Mouse (Mus musculus) intestine, postnatal 0 days (tissue): ENCODE results near the gene Mapkbp1. TPM values are rescaled to one million over a fixed set of nuclear protein-coding genes. Genes with fewer than 3 reads are reported as not detected.

Source experiments
- ATAC-seq: fragments of 200-750 bp; cut with Nextera tagmentation; 2 replicates; pipeline ENCODE4 v1.8.0; 2017; ENCODE audit warnings: mild to moderate bottlenecking, moderate TSS enrichment, moderate library complexity
- H3K27ac ChIP-seq: fragments of 300-500 bp; sonication (generic); 2 replicates; pipeline ENCODE4 v1.5.1; 2014; ENCODE audit warnings: mild to moderate bottlenecking, low read depth, low read length, moderate library complexity
- H3K27me3 ChIP-seq: fragments of 300-500 bp; sonication (generic); replicated peaks from 2 replicates; pipeline ENCODE4 v1.6.1; 2014; ENCODE audit warnings: low read length, mixed read lengths; ENCODE audit not compliant: control insufficient read depth, insufficient read depth
- H3K36me3 ChIP-seq: fragments of 300-500 bp; sonication (generic); 2 replicates; pipeline ENCODE4 v1.6.1; 2014; ENCODE audit warnings: mild to moderate bottlenecking, moderate library complexity; ENCODE audit not compliant: control insufficient read depth, insufficient read depth
- H3K4me1 ChIP-seq: fragments of 300-500 bp; sonication (generic); replicated peaks from 2 replicates; pipeline ENCODE4 v1.6.1; 2014; ENCODE audit warnings: antibody characterized with exemption, low read length, mixed read lengths; ENCODE audit not compliant: control insufficient read depth, insufficient read depth
- H3K4me2 ChIP-seq: fragments of 300-500 bp; sonication (generic); replicated peaks from 2 replicates; pipeline ENCODE4 v1.6.1; 2014; ENCODE audit warnings: low read depth, mild to moderate bottlenecking, moderate library complexity
- H3K4me3 ChIP-seq: fragments of 300-500 bp; sonication (generic); 2 replicates; pipeline ENCODE4 v1.5.1; 2014; ENCODE audit warnings: low read depth, low read length
- H3K9ac ChIP-seq: fragments of 300-500 bp; sonication (generic); 2 replicates; pipeline ENCODE4 v1.6.1; 2014; ENCODE audit warnings: mild to moderate bottlenecking, low read depth, low read length
- H3K9me3 ChIP-seq: fragments of 300-500 bp; sonication (generic); 2 replicates; pipeline ENCODE4 v1.6.1; 2016; ENCODE audit warnings: mixed run types; ENCODE audit not compliant: control insufficient read depth
- CTCF ChIP-seq: sonication (generic); IDR thresholded peaks from 2 replicates; pipeline ENCODE4 v1.5.1; 2016; ENCODE audit warnings: low read depth, mild to moderate bottlenecking, control low read depth, antibody characterized with exemption, moderate library complexity
- WGBS: fragments of 180-500 bp; shearing (Covaris S2); extraction: QIAGEN DNeasy Blood & Tissue Kit; methylation state at CpG from one replicate; pipeline ENCODE4 v1.1.7; 2014; 5-methylcytosine and 5-hydroxymethylcytosine counted together
- polyA plus RNA-seq: library from polyadenylated mRNA; unstranded; fragments of >200 nt; fragmentation: Nextera tagmentation; extraction: Ambion mirVana; gene quantifications from 2 replicates; pipeline ENCODE4 v1.2.1, GENCODE M21; 2015

Mapkbp1 gene
- polyA plus RNA-seq, 1 experiment from 2014 or later: 1.5 TPM

- Histone ChIP-seq H3K4me3 (no peak overlapping the region), H3K27ac (no peak overlapping the region), H3K9me3 (no peaks in the 10 kb centered on the region), H3K9ac (no peak overlapping the region), H3K36me3 (0 out of 2 replicates have a peak, but pooled peaks cover 5% of the 10 kb centered on the region), H3K27me3 (no peaks in the 10 kb centered on the region), H3K4me1 (peaks cover 5% of the 10 kb centered on the region; the same call in 1 of the 2 replicates), H3K4me2 (no peak overlapping the region)
- ATAC-seq: no peak
- 74% methylated on average over 4 of the region's 4 CpGs for WGBS
- TF ChIP-seq CTCF: no peak
These were observed 29.5 kb downstream of the Mapkbp1 start for GRCm38 (mm10) chr2:120001956-120002355.

GRCm38 (mm10) chr2:120003970-120004369, 31.5 kb downstream of the Mapkbp1 start:
- no peak for TF ChIP-seq CTCF
- no peaks in the 10 kb centered on the region for H3K9me3 ChIP-seq
- H3K27ac ChIP-seq: no peak overlapping the region
- H3K36me3 ChIP-seq: 0 out of 2 replicates have a peak, but pooled peaks cover 5% of the 10 kb centered on the region
- H3K9ac ChIP-seq: no peak overlapping the region
- no peak overlapping the region for H3K4me2 ChIP-seq
- no peak overlapping the region for H3K4me3 ChIP-seq
- no peak for ATAC-seq
- 89% methylated on average over 2 of the region's 2 CpGs for WGBS
- no peaks in the 10 kb centered on the region for H3K27me3 ChIP-seq
- H3K4me1 ChIP-seq: no peaks in the 10 kb centered on the region

DNA sequence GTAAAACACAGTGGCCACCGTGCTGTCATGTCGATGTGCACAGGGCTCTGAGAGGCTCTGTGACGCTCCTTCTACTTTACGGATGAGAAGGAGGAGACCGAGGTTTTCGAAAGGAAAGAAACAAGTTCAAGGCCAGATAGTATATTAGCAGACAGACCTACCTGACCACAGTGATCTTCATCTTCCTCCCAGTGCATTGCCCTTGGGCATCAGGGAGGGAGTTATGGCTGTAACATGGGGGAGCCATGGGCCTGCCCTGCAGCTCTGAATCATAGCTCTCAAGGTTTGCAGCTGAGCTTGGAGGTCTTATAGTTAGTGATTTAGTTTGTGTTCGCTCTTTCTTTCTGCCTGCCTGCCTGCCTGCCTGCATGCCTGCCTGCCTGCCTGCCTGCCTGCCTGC, 34.2 kb downstream of the Mapkbp1 start:
- 91% methylated on average over 7 of the region's 7 CpGs for WGBS
- H3K27me3 ChIP-seq: no peaks in the 10 kb centered on the region
- no peak for TF ChIP-seq CTCF

DNA sequence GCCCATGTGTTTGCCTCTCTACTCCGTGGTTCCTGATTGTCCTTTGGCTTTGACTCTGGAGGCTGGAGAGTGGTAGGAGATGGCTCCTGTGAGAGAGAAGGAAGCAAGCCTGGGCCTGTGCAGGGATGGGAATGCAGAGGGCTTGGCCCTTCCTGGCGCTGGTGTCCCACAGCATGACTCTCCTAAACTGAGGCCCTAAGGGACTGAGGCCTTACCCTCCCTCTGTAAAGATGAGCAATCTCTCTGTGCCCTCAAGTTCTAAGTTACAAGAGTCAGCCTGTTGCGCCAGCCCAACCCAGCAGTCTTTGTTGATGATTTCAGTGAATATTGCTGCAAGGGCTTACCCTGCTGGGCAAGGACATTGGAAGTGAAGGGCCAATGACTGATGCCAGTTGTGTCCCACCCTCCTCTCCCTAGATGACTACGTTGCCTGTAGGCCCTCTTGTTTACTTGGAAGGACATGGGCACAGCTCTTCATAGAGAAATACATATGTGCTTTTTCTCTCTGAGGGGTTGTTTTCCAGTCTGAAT, 35.2 kb downstream of the Mapkbp1 start:
- no peak overlapping the region for H3K27ac ChIP-seq
- H3K9ac ChIP-seq: no peak overlapping the region
- no peaks in the 10 kb centered on the region for H3K27me3 ChIP-seq
- H3K9me3 ChIP-seq: no peaks in the 10 kb centered on the region
- peaks cover 5% of the 10 kb centered on the region; the same call in 1 of the 2 replicates for H3K36me3 ChIP-seq
- no peaks in the 10 kb centered on the region for H3K4me1 ChIP-seq
- TF ChIP-seq CTCF: no peak
- no peak for ATAC-seq
- no peak overlapping the region for H3K4me3 ChIP-seq
- WGBS: 75% methylated on average over 4 of the region's 4 CpGs
- H3K4me2 ChIP-seq: no peak overlapping the region

More for the DNA sequence above, 34.2 kb downstream of the Mapkbp1 start:
- Histone ChIP-seq H3K9me3 (no peaks in the 10 kb centered on the region), H3K4me1 (no peaks in the 10 kb centered on the region), H3K4me2 (no peak overlapping the region), H3K36me3 (no peaks in the 10 kb centered on the region), H3K27ac (no peak overlapping the region), H3K4me3 (no peak overlapping the region), H3K9ac (no peak overlapping the region)
- no peak for ATAC-seq

DNA sequence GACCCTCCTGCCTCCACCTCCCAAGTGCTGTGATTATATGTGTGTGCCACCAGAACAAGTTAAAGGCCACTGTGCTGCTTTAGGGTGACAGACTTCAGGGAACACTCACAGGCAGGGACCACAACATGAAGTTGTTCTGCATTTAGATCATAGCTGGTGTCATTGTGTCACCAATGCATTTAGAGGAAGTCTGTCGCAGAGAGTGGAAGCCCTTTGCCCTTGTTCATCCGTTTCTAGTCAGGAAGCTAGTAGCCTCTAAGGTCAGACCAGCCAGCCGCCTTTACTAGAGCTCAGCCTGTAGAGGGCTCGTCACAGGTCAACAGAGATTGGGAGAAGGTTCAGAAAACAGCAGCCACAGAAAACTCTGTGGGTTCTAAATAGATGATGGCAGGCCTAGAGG, 36.2 kb downstream of the Mapkbp1 start:
- H3K9me3 ChIP-seq: no peaks in the 10 kb centered on the region
- no peaks in the 10 kb centered on the region for H3K4me1 ChIP-seq
- no peak overlapping the region for H3K9ac ChIP-seq
- TF ChIP-seq CTCF: 0 out of 2 replicates have a peak, but pooled peaks have one; percentile 5
- H3K4me2 ChIP-seq: no peak overlapping the region
- no peak for ATAC-seq
- no peaks in the 10 kb centered on the region for H3K27me3 ChIP-seq
- H3K4me3 ChIP-seq: no peak overlapping the region
- 55% methylated on average over 4 of the region's 4 CpGs for whole genome bisulfite sequencing
- H3K27ac ChIP-seq: no peak overlapping the region
- H3K36me3 ChIP-seq: peaks cover 14% of the 10 kb centered on the region; the same call in 1 of the 2 replicates

DNA sequence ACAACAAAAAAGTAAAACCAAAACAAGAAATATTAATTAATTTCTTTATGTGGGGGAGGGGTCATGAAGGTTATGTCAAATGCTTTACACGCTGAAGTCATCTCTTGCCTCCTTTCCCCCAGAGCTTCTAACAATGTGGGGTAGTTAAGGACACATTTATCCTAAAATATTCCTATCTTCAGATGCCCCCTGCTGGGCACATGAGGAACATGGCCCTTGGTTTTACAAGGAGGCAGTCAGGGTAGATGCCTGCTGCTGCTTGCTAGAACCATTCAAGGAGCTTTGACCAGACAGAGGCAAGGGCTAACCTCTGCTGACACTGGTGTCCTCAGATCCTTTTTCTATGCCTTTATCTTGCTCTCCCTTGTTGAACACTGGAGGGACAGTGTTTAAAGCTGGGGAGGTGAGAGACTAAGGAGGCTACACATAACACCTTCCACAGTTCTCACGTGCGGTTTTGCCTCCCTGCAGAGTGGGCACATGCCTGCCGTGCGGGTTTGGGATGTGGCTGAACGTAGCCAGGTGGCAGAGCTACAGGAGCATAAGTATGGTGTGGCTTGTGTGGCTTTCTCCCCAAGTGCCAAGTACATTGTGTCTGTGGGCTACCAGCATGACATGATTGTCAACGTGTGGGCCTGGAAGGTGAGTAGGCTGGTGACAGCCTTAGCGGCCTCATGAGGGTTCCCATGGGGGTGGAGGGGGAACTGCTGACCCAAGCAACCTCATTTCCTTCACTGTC, 39.1 kb downstream of the Mapkbp1 start:
- H3K9me3 ChIP-seq: no peaks in the 10 kb centered on the region
- WGBS: 79% methylated on average over 8 of the region's 8 CpGs
- H3K4me2 ChIP-seq: no peak overlapping the region
- TF ChIP-seq CTCF: peak; percentile 84
- H3K9ac ChIP-seq: no peak overlapping the region
- H3K4me3 ChIP-seq: no peak overlapping the region
- peak; percentile 19; the same call in 1 of the 2 replicates for ATAC-seq
- H3K4me1 ChIP-seq: no peaks in the 10 kb centered on the region
- peaks cover 38% of the 10 kb centered on the region for H3K36me3 ChIP-seq
- H3K27me3 ChIP-seq: no peaks in the 10 kb centered on the region
- H3K27ac ChIP-seq: no peak overlapping the region
